Mouse (Mus musculus) cerebellum, adult 2 months (tissue): ENCODE measurements at regions not wholly inside any gene's neighbourhood (a gene's known extent, or its start where the extent isn't known, plus 50 kb on each side); places are given as distances from the start of the nearest gene placed in this dataset.
"Not testable (repeated sequence)": the region's sequence is repeated elsewhere in the genome, so short reads cannot be mapped to it uniquely, and the experiment has no call there.

ENCODE experiments used
- CTCF ChIP-seq: fragments of 200-500 bp; IDR thresholded peaks from 2 replicates; pipeline ENCODE4 v1.5.1; 2011; ENCODE audit warnings: low read depth, mild to moderate bottlenecking, control low read depth, low read length, moderate library complexity, borderline replicate concordance; ENCODE audit not compliant: insufficient read depth
- POLR2A ChIP-seq: fragments of 200-500 bp; IDR thresholded peaks from 2 replicates; pipeline ENCODE4 v1.6.1; 2011; ENCODE audit warnings: low read length, control low read depth, borderline replicate concordance; ENCODE audit not compliant: insufficient read depth

GRCm38 (mm10) chr4:67320098-67320497 is 492.7 kb downstream of the Tlr4 start:
- TF ChIP-seq POLR2A, CTCF: not testable (repeated sequence)
